In genomic region chr4:148914863-148915622, GRCm38 (mm10) we compare ENCODE assay signal across 8 mouse cellular contexts.
DNase-seq lines count a peak whose midpoint lies in the region; ATAC-seq and TF ChIP-seq lines count a peak whose summit lies in the region.

No protein-coding gene starts in this region.

- 48% methylated on average over 10 of the region's 10 CpGs for WGBS in lung, adult 2 months
- WGBS in forebrain, embryonic 11.5 days: 45% methylated on average over 10 of the region's 10 CpGs

- H3K36me3 ChIP-seq in forebrain, embryonic 11.5 days (ENCODE audit: control insufficient read depth, insufficient read depth, low read length): no peaks in the 10 kb centered on the region

- H3K9ac ChIP-seq in forebrain, embryonic 11.5 days (ENCODE audit: low read length): no peak overlapping the region

- TF ChIP-seq POLR2A in lung, adult 2 months (IDR thresholded peaks at IDR 0.05; ENCODE audit: borderline replicate concordance, extremely low read depth, low read depth, low read length): no peak

- intact Hi-C loops in heart, postnatal 14 days (cut with DNase I): no loop called here

- TF ChIP-seq CTCF in lung, adult 2 months (IDR thresholded peaks at IDR 0.05; ENCODE audit: insufficient read depth, low read length): no peak

- H3K4me3 ChIP-seq in lung, adult 2 months (replicated peaks; ENCODE audit: extremely low read depth, low read depth, low read length): no peak overlapping the region
- H3K4me3 ChIP-seq in forebrain, embryonic 11.5 days (ENCODE audit: low read depth, low read length): no peak overlapping the region

- H3K4me2 ChIP-seq in forebrain, embryonic 11.5 days (ENCODE audit: low read depth, low read length, severe bottlenecking): no peak overlapping the region

- no peaks in the 10 kb centered on the region; the same call in 1 of the 2 replicates for H3K27me3 ChIP-seq in forebrain, embryonic 11.5 days (ENCODE audit: control insufficient read depth, insufficient read depth, low read length)

- DNase-seq in lung, adult 18-20 months: peak; percentile 72 to 79
- DNase-seq in lung, adult 2 months: no peak
- peak; percentile 79 for DNase-seq in forebrain, embryonic 11.5 days (ENCODE audit: low spot score)
- peak; percentile 55 to 69 for DNase-seq in heart, postnatal 14 days
- DNase-seq in kidney, postnatal 25 days: peak; percentile 83 to 88
- peak; percentile 84 for DNase-seq in mesoderm, embryonic 11.5 days (ENCODE audit: low read depth, low spot score)
- DNase-seq in spleen, postnatal 14 days (ENCODE audit: low spot score in 2 of 2): no peak
- DNase-seq in urinary bladder, postnatal 36 days (ENCODE audit: low spot score in 2 of 2): no peak

- no peak overlapping the region for H3K27ac ChIP-seq in forebrain, embryonic 11.5 days (ENCODE audit: low read depth, low read length)

- H3K9me3 ChIP-seq in forebrain, embryonic 11.5 days (ENCODE audit: control insufficient read depth, low read length): no peaks in the 10 kb centered on the region

- peak; percentile 81 for ATAC-seq in forebrain, embryonic 11.5 days (replicated peaks; ENCODE audit: low FRiP score)

- peaks cover 60% of the 10 kb centered on the region for H3K4me1 ChIP-seq in lung, adult 2 months (ENCODE audit: control insufficient read depth, insufficient read depth, low read length)
- peaks cover 20% of the 10 kb centered on the region; the same call in 1 of the 2 replicates for H3K4me1 ChIP-seq in forebrain, embryonic 11.5 days (replicated peaks; ENCODE audit: control insufficient read depth, insufficient read depth, low read length)

Comparison
In these comparisons a context has a peak if more than half of its experiments do, and no peak if none do; other contexts are left out.
1. DNase-seq: peak in lung, adult 18-20 months (2 of 2), forebrain, embryonic 11.5 days (single experiment), heart, postnatal 14 days (2 of 2), kidney, postnatal 25 days (2 of 2) and mesoderm, embryonic 11.5 days (single experiment); none in lung, adult 2 months (single experiment), spleen, postnatal 14 days (0 of 2) and urinary bladder, postnatal 36 days (0 of 2).